Mouse (Mus musculus) liver, embryonic 16.5 days (tissue): Measurements from ENCODE around the gene Cfap126. TPM values are rescaled to one million over a fixed set of nuclear protein-coding genes. Genes with fewer than 3 reads are reported as not detected.
A peak's percentile ranks its signal among the peaks of the same experiment; 100 is the strongest.

Experiments used
- ATAC-seq: fragments of 200-750 bp; cut with Nextera tagmentation; 2 replicates; pipeline ENCODE4 v1.8.0; 2017; ENCODE audit warnings: low read depth, mild to moderate bottlenecking, moderate number of reproducible peaks, moderate library complexity
- H3K27ac ChIP-seq: fragments of 300-500 bp; sonication (generic); 2 replicates; pipeline ENCODE4 v1.5.1; 2014; ENCODE audit warnings: mild to moderate bottlenecking, low read length
- H3K27me3 ChIP-seq: fragments of 300-500 bp; sonication (generic); 2 replicates; pipeline ENCODE4 v1.6.1; 2014; ENCODE audit warnings: low read depth, low read length, mixed read lengths; ENCODE audit not compliant: control insufficient read depth, insufficient read depth
- H3K36me3 ChIP-seq: fragments of 300-500 bp; sonication (generic); 2 replicates; pipeline ENCODE4 v1.6.1; 2014; ENCODE audit warnings: mild to moderate bottlenecking; ENCODE audit not compliant: control insufficient read depth, insufficient read depth
- H3K4me1 ChIP-seq: fragments of 300-500 bp; sonication (generic); 2 replicates; pipeline ENCODE4 v1.6.1; 2014; ENCODE audit warnings: low read depth, low read length, mixed read lengths; ENCODE audit not compliant: control insufficient read depth
- H3K4me2 ChIP-seq: fragments of 300-500 bp; sonication (generic); 2 replicates; pipeline ENCODE4 v1.6.1; 2014; ENCODE audit warnings: low read depth, low read length, mixed read lengths
- H3K4me3 ChIP-seq: fragments of 300-500 bp; sonication (generic); 2 replicates; pipeline ENCODE4 v1.5.1; 2014; ENCODE audit warnings: low read depth, mild to moderate bottlenecking, low read length
- H3K9ac ChIP-seq: fragments of 300-500 bp; sonication (generic); 2 replicates; pipeline ENCODE4 v1.6.1; 2014; ENCODE audit warnings: low read depth, low read length
- H3K9me3 ChIP-seq: fragments of 300-500 bp; sonication (generic); replicated peaks from 2 replicates; pipeline ENCODE4 v1.6.1; 2016; ENCODE audit warnings: low read length; ENCODE audit not compliant: control insufficient read depth
- WGBS: fragments of 180-500 bp; shearing (Covaris S2); extraction: QIAGEN DNeasy Blood & Tissue Kit; methylation state at CpG from one replicate; pipeline ENCODE4 v1.1.7; 2014; ENCODE audit not compliant: insufficient replicate concordance; 5-methylcytosine and 5-hydroxymethylcytosine counted together
- microRNA-seq: library from miRNA; unstranded; fragments of <30 nt; microRNA quantifications from one replicate; pipeline ENCODE4, GENCODE M21; 2016
- polyA plus RNA-seq: library from polyadenylated mRNA; unstranded; fragments of >200 nt; fragmentation: Nextera tagmentation; extraction: Ambion mirVana; gene quantifications from 2 replicates; pipeline ENCODE4 v1.2.1, GENCODE M21; 2015

Cfap126 gene
- polyA plus RNA-seq, 1 experiment from 2014 or later, result 2.1 TPM

- 80% methylated on average over 8 of the region's 8 CpGs for WGBS
- no peak overlapping the region for H3K27ac ChIP-seq
- H3K4me1 ChIP-seq, result no peaks in the 10 kb centered on the region
- H3K4me2 ChIP-seq, result no peak overlapping the region
- H3K9me3 ChIP-seq, result no peaks in the 10 kb centered on the region
- H3K9ac ChIP-seq, result no peak overlapping the region
- no peaks in the 10 kb centered on the region for H3K36me3 ChIP-seq
- no peaks in the 10 kb centered on the region for H3K27me3 ChIP-seq
- no peak overlapping the region for H3K4me3 ChIP-seq
- ATAC-seq, result no peak
Observed at GRCm38 (mm10) chr1:171172779-171173178, 59.1 kb downstream of the Cfap126 start.

Small RNAs within 50 kb of the gene (microRNA-seq; reads per million reads assigned to microRNA genes)
- gene Gm27552, result not detected
- gene Gm27844, result not detected
- 12.6 reads per million, percentile 31 among the genes with 10 or more reads in this experiment for gene Mir6546

Other genes with a start within 250 kb of the Cfap126 start
- gene Atf6, start 246.1 kb upstream of the Cfap126 start, polyA plus RNA-seq, result 6.4 and 6.9 TPM in 2 replicates
- 0.42 and 0.44 TPM in 2 replicates for gene Gm26620, start 228.9 kb upstream of the Cfap126 start, polyA plus RNA-seq
- gene Dusp12, start 228.4 kb upstream of the Cfap126 start, polyA plus RNA-seq, result 20.5 and 21.4 TPM in 2 replicates
- 0.06 and 0.07 TPM in 2 replicates for gene Fcrlb, start 201.0 kb upstream of the Cfap126 start, polyA plus RNA-seq
- 0.67 and 1.3 TPM in 2 replicates for gene Fcrla, start 186.3 kb upstream of the Cfap126 start, polyA plus RNA-seq
- gene Fcgr2b, start 137.4 kb upstream of the Cfap126 start, polyA plus RNA-seq, result 6.1 and 6.7 TPM in 2 replicates
- gene Fcgr4, start 95.0 kb upstream of the Cfap126 start, polyA plus RNA-seq, result 4.1 and 4.3 TPM in 2 replicates
- 28.6 and 30.3 TPM in 2 replicates for gene Fcgr3, start 49.0 kb upstream of the Cfap126 start, polyA plus RNA-seq
- 137 and 164 TPM in 2 replicates for gene Sdhc, start 36.7 kb downstream of the Cfap126 start, polyA plus RNA-seq
- 0.04 TPM in 1 of 2 replicates, not detected in the other for gene Mpz, start 36.8 kb downstream of the Cfap126 start, polyA plus RNA-seq
- 2.5 and 2.6 TPM in 2 replicates for gene Pcp4l1, start 82.3 kb downstream of the Cfap126 start, polyA plus RNA-seq
- gene Nr1i3, start 100.1 kb downstream of the Cfap126 start, polyA plus RNA-seq, result 2.2 and 2.4 TPM in 2 replicates
- gene Tomm40l, start 108.6 kb downstream of the Cfap126 start, polyA plus RNA-seq, result 11.8 and 14.9 TPM in 2 replicates
- gene Apoa2, start 111.1 kb downstream of the Cfap126 start, polyA plus RNA-seq, result 8,709 and 8,864 TPM in 2 replicates
- gene Fcer1g, start 120.4 kb downstream of the Cfap126 start, polyA plus RNA-seq, result 111 and 128 TPM in 2 replicates
- 0.48 and 0.64 TPM in 2 replicates for gene Adamts4, start 136.5 kb downstream of the Cfap126 start, polyA plus RNA-seq
- 138 and 143 TPM in 2 replicates for gene Ndufs2, start 137.5 kb downstream of the Cfap126 start, polyA plus RNA-seq
- gene B4galt3, start 156.4 kb downstream of the Cfap126 start, polyA plus RNA-seq, result 22.6 and 23.2 TPM in 2 replicates
- 205 and 206 TPM in 2 replicates for gene Ppox, start 167.3 kb downstream of the Cfap126 start, polyA plus RNA-seq
- 23.1 and 25.3 TPM in 2 replicates for gene Usp21, start 174.1 kb downstream of the Cfap126 start, polyA plus RNA-seq
- gene Ufc1, start 181.1 kb downstream of the Cfap126 start, polyA plus RNA-seq, result 40.3 and 45.2 TPM in 2 replicates
- 17.5 and 19.7 TPM in 2 replicates for gene Dedd, start 215.2 kb downstream of the Cfap126 start, polyA plus RNA-seq
- gene Nit1, start 231.7 kb downstream of the Cfap126 start, polyA plus RNA-seq, result 38.8 and 39.0 TPM in 2 replicates
- gene Pfdn2, start 231.8 kb downstream of the Cfap126 start, polyA plus RNA-seq, result 30.9 and 37.8 TPM in 2 replicates
- 0.20 and 0.28 TPM in 2 replicates for gene Klhdc9, start 246.9 kb downstream of the Cfap126 start, polyA plus RNA-seq